Mouse (Mus musculus) ES-CJ7 (cell line): Measurements from ENCODE around the gene Dnal4.
A peak's percentile ranks its signal among the peaks of the same experiment; 100 is the strongest.

ENCODE experiments used
- DNase-seq: peaks from one replicate; pipeline ENCODE4 v3.0.0; 2011; ENCODE audit warnings: low read depth, low spot score

Gene Dnal4

GRCm38 (mm10) chr15:79800701-79801100, 23.1 kb upstream of the Dnal4 start:
- no peak for DNase-seq

DNA sequence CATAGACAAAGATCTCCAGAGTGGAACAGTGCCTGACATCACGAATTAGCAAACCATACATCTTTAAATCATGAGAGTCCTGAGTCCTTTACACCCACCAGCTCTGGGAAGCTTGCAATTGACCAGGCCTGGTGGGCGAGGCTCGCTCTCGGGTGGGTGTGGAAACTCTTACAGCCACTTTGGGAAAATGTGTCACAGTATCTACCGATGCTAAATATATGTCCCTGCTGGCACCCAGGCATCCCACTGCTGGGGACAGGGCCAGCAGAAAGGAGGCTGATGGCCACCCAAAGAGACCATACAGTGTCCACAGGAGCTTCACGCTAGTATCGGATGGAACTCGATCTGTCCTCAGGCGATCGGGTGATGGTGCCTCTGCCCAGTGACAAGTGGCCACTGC, 20.9 kb upstream of the Dnal4 start:
- DNase-seq: no peak

- no peak for DNase-seq
These were observed 20.0 kb upstream of the Dnal4 start for GRCm38 (mm10) chr15:79797680-79798079.

DNA sequence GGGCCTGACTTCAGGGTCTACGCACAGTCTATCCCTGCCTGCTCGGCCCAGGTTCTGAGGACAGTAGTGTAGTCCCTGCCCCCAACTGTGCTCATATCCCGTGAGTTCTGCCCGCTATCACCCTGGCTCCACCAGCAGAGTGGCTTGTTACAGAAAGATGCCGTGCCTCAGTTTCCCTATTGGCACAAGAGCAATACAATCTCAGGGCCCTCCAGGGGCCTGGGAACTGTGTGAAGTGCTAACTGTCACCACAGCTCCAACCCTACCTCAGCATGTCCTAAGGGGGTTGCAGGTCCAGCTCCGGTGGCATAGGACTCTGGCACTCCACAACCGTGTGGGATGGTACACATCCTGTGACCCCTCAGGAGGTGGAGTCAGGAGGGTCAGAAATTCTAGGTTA, 19.4 kb upstream of the Dnal4 start:
- no peak for DNase-seq

GRCm38 (mm10) chr15:79796256-79796655, 18.6 kb upstream of the Dnal4 start:
- DNase-seq: no peak

GRCm38 (mm10) chr15:79794173-79794572, 16.5 kb upstream of the Dnal4 start:
- DNase-seq: no peak

- no peak for DNase-seq
These were observed 15.4 kb upstream of the Dnal4 start for GRCm38 (mm10) chr15:79793076-79793475.

GRCm38 (mm10) chr15:79792455-79792854, 14.8 kb upstream of the Dnal4 start:
- peak; percentile 92 for DNase-seq

DNA sequence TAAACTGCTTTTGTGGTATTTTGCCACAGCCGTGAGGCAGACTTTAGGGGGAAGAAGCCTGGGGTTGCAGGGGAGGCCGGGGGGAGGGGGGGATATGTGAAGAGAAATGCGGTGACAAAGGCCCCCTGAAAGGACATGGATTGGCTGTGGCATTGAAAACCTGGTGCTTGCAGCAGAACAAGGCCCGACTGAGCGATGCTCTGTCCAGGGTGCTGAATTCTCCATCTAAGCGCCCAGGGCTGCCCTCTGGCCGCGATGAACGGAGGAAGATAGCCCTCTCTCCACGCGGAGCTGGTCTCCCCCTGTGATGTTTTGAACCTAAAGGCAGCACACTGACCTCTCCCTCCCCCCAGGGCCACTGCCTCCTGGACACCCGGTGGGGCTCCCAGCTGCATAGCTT, 13.9 kb upstream of the Dnal4 start:
- DNase-seq: peak; percentile 78

DNA sequence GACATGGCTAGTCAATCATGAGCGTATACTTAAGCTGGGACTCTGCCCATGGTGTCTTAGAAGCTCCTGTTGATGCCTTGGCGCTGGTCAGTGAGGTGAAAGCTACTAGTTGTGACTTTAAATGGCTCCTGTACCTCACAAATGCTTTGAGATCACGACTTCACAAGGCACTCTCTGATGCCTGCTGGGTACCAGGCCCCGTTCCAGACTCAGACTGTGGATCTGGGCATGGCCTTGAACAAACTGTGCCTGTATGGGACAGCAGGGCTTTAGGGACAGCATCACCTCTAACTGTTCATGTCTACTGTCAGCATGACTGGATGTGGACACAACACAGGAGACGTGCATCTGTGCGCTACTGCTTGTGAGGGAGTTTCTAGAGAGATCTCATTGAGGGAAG, 13.3 kb upstream of the Dnal4 start:
- DNase-seq: no peak

- no peak for DNase-seq
These were observed 12.5 kb upstream of the Dnal4 start for GRCm38 (mm10) chr15:79790111-79790510.

DNA sequence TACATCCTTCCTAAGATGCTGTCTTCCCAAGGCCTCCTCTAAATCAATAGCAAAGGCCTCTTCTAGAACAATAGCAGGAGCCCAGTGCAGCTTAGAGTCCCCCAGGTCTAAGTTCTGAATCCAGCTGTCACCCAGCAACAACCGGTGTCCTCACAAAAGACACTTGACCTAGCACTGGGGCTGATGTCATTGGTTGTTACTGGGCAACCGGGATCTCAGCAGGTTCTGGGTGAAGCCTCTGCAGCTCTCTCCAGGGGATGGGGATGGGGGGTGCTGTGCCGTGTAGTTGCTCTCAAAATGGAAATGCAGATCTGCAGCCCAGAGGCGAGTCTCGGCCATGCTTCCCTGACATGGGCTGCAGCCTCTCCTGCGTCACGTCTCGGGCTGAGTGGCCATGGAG, 10.2 kb upstream of the Dnal4 start:
- DNase-seq: no peak

DNA sequence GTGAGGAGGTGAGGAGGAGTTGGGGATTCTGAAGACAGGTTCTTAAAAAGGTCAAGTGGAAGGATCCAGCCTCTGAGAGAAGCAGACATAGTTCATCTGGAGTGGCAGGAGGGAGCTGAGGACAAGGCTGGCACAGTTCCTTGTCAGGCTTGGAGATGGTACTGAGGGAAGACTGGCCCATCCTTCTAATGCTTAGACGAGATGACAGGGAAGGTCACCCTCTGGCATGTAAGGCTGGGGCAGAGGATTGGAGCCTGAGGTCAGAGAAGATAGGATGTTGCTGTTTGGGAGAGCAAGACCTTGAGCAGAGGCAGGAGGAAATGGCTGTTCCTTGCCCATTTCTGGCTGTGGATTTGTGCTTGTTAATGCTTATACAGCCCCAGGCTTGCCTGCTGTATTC, 7.4 kb upstream of the Dnal4 start:
- DNase-seq: no peak

GRCm38 (mm10) chr15:79775662-79776061, 2.0 kb downstream of the Dnal4 start:
- no peak for DNase-seq

- peak; percentile 99 for DNase-seq
These were observed 3.3 kb downstream of the Dnal4 start for GRCm38 (mm10) chr15:79774117-79775027.

DNA sequence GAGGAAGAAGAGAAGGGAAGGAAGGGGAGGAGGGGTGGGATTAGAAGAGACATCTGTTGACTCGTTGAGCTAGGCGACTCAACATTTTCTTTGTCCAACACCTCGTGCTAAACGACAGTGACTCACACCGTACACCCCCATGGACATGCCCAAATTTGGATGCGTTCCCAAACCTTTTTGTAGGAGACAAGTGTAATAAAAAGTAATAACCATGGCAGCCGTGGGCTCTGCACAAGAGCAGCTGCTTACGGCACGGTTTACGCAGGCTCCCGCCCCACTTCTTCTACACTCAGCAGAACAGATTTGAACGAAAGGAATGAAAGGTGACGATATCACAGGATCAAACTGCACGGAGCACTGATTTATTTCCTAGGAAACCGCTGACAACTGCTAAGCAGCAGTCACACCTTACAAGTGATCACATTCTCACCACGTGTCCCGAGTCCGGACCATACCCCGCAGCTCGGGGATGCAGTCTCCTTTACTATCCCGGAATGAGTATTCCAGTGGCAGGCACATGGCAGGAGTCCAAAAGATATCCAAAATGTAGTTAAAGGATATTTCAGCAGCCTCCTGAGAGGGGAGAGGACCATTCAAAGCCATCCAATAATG, 6.9 kb downstream of the Dnal4 start:
- DNase-seq: no peak

DNA sequence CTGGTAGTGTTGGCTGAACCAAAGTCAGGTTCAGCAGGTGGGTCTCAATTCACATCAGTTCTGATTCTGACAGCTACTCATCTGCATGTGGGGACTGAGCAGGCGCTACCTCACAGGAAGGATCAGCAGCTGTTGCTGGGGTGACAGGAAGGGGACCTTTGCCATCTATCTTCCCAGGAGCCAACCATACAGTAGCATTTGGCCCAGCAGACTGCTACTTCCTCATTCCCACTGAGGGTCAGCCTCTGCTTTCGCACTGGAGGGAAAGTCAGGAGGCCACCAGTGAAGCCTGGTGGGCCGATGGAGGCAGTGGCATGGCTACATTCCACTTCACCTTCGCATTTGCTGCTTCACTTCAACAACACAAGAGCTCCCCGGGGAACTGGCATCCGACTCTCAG, 9.3 kb downstream of the Dnal4 start:
- no peak for DNase-seq

GRCm38 (mm10) chr15:79767327-79767961, 10.2 kb downstream of the Dnal4 start:
- DNase-seq: no peak

DNA sequence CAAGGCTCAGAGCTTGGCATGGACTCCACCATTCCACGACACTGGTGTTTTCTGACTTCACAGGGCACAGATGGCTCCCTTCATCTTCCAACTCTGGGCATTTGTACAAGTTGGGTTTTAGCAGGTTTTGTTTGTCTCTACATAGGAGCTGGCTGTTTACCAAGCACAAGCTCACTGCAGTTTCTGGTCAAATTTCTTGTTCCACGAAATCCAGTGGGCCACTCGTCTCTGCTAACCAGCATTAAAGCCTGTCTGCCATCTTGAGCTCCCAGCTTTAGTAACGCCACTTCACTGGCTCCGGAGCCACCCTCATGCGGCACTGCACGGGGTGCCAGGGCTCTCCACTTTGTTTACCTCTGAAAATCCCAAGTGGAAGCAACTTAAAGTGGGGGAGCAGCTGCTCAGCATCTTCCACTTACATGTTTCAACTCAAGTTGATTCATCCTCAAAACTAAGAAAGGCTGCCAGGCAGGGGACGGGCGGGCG, 11.0 kb downstream of the Dnal4 start:
- DNase-seq: no peak

GRCm38 (mm10) chr15:79766168-79766567, 11.5 kb downstream of the Dnal4 start:
- DNase-seq: no peak

- DNase-seq: no peak
These were observed 12.3 kb downstream of the Dnal4 start for GRCm38 (mm10) chr15:79765361-79765760.

DNA sequence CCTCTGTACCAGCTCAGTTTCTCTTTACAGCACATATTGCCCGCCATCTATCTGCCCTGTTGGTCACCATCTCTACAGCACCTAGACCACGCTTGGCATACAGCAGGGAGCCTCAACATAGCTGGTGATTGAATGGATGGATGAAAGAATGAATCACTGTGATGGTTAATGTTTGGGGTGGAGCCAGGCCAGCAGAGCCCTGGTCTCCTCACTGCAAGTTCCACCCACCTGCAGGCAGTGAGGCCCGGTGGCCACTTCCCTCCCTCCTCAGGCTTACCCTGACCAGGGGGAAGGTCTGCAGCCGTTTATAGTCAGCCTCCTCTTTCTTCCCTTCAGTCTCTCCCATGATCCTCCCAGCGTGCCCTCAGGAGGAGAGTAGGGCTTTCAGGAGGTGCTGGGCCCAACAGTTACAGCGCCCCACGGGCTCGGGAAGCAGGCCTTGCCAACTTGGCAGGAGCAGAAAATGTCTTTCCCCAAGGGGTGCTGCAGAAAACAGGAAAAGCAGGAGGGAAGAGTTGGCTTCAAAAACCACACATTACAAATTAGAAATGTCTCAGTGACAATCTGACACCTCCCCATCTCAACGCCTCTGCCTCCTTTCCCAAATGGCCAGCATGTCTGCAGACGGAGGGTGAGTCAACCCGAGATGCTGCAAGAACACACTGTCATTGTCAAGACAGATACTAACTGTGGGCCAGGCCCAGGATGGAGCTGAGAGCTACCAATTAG, 12.9 kb downstream of the Dnal4 start:
- no peak for DNase-seq
